Mouse (Mus musculus) E14TG2a.4 (cell line): ENCODE measurements around the gene Arpc3.

Source experiments
- CTCF ChIP-seq: conservative IDR thresholded peaks from 2 replicates; pipeline ENCODE4 v1.5.1; 2014; ENCODE audit warnings: low read length
- POU5F1 ChIP-seq: IDR thresholded peaks from 2 replicates; pipeline ENCODE4 v1.6.1; 2014; ENCODE audit warnings: low read length, borderline replicate concordance

GRCm38 (mm10) chr5:122409692-122410645 is 18.3 kb downstream of the Arpc3 start:
- TF ChIP-seq CTCF (peak; percentile 77), POU5F1 (no peak)
